Mouse (Mus musculus) MEL-GATA-1-ER (cell line): ENCODE measurements around the gene Tepsin.

Experiments used
- DNase-seq: peaks from one replicate; pipeline ENCODE4 v3.0.0-alpha.2; 2012; ENCODE audit warnings: low read depth; ENCODE audit errors: extremely low read depth

Gene Tepsin

DNA sequence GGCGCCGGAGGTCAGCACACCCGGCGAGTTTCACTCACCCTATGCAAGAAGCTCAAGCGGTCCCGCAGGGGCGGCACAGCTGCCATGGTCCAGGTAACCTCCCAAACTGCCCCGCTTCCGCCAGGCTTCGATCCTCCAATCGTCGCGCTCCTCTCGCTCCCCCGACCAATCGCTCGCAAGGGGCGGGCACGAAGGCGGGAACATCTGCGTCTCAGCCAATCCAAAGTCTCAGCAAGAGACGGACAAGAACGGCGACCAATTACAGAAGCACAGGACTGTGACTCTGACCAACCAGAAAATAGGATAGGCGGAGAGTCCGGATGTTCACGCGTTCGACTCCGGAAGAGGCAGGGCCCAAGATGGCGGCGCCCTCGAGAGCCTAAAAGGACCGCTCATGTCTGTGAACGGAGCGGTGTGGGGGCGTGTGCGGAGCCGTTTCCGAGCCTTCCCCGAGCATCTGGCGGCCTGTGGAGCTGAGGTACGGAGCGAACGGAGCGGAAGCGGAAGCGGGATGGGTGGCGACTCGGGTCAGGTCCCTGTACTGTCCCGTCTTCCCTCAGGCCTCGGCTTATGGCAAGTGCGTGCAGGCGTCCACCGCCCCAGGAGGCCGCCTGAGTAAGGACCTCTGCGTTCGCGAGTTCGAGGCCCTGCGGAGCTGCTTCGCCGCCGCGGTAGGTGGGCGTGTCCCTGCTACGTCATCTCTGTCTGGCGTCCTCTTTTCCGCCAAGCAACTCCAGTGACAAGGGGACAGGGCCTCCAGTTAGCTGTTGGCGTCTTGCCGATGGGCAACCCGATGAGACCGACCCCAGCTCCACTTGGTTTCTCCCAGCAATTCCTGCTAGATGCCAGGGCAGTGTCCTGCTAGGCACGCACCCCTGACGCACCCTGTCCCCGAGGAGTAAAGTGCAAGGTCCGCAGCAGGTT lies at the start of gene Tepsin, which contains the start of gene Ndufaf8:
Gene Tepsin (minus strand): TSS at position 144 of the 924 bp plus-strand sequence.
Gene Ndufaf8 (plus strand): TSS at position 341 of the 924 bp plus-strand sequence.
- DNase-seq, result peak; percentile 93

DNA sequence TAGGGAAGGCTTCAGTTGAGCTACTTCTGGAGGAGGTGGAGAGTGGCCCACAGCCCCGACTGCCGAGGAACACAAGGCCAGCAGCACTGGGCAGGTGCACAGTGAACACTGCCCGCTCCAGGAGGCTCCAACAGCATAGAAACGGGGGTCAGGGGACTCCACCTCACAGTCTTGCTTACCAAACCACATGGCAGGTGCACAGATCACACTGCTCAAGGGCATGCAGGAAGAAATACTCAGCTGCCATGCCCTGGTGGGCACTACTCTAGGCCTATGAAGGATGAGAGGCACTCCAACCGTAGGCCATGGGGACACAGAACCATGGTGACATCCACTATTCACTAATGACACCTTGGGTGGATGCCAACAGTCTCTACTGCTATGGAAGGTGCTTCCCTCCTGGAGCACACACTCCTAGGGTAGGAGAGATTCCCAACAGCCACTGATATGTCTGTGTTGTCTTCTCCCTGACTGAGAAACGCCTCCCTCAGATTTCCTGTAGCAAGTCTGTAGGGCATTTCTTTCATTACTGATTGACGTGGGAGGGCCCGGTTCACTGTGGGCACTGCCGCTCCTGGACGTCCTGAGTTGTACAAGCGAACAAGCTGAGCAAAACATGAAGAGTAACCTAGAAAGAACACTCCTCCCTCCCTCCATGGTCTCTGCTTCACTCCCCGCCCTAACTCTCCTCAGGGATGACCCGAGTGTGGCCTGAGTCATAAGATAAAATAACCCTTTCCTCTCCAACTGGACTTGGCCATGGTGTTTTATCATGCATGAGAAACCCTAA lies 45.4 kb upstream of the Tepsin start:
- no peak for DNase-seq

DNA sequence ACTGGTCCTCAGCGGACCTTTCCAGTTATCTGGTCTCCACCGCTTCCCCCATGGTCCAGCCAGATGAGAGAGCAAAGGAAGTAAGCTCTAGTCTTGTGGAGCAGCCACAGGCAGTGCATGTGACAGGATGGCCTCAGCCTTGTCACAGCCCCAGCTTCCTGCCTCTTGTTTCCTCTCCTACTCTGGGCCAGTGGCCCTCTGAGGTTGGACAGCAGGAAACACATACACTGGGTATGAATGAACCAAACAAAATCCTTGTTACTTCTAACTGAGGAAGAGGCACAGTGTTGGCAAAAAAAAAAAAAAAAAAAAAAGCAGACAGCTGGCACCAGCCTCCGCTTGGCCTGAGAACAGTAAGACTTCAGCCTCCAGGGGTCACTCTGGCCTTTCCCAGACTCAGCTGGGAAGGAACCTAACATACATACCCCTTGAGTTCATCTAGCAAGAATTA lies 44.1 kb upstream of the Tepsin start:
- DNase-seq, result no peak

DNA sequence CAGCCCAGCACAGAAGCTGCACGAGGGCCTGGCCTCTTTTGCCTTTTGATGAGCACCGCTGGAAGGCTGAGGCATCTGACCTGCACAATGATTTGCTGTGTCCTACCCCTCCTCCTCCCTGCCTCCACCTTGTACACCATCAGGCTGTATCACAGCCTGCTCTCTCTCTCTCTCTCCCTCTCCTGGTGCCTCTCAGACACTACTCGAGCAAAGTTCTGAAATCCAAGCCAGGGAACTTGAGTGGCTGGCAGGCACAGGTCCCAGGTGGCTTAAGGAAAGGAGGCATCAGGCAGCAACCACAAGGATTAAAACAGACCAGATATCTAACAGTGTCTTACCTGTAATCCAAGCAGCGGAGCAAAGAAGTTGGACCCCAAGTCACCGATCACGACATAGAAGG lies 41.7 kb upstream of the Tepsin start:
- DNase-seq, result no peak

DNA sequence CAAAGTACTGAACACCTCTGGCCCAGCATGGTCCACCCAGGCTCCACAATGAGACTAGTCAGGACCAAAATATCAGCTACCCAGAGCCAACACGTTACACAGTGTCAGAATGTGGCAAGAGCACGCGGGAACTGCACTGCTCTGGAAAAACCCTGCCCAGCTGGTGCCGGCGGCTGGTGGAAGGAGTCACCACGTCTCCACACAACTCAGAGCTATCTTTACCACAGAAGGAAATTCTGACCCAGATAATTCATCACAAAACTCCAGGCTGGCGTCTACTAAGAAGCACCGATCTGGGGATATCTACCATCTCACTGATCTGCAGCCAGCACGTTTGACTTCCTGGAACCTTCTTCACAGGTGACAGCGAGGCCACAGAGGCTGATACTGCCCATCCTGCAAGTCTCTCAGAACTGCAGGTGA lies 40.8 kb upstream of the Tepsin start:
- DNase-seq, result peak; percentile 61

DNA sequence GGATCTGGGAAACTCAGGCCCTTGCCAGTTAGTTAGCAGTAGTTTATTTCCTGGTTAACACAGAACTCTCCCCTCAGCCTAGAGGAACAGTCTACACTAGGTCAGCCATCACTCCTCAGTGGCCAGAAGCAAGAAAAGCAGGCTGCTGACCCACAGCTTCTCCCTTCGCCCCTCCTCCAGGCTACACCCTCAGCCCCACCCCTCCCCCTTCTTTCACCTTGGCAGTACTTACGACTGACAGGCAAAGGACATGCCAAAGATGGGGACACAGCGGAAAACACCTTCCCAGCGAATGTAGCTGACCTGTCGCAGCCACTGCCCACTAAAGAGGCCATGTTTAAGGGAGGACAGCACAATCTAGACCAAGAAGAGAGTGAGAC lies 39.1 kb upstream of the Tepsin start:
- DNase-seq, result no peak

DNA sequence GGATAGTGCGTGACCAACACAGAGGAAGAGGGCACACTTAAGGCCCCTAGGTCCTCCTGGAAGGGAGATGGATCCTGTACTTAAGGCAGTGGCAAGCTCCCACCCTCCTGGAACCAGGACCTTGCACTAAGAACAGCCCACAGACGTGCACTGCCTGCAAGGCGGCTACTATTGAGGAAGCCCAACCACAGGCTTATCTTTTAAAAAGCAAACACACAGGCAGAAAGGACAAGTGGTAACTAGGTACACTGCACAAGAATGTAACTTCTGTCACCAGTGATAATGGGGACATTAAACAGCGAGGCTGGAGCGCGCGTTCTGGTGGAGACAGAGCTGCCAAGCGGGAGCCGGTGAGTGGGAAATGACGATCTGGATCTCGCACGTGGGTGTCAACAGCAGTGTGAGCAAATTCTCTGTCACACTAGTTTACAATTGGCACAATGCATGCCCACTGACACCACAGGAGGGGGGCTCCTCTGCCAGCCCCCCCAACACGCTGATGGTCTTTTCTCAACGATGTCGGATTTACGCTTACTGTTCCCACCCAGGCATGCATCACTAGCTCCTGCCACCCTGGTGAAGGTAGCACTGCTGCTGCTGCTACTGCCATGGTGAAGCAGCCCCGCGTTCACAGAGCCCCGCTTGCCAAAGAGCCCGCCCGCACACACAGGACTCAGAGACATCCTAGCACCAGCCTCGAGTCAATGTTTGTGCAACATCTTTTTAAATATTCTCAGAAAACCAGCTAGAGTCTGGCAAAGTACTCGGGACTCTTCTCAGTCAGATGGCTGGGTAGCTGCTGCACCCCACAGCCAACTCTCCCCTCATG lies 38.5 kb upstream of the Tepsin start:
- DNase-seq, result peak; percentile 89

DNA sequence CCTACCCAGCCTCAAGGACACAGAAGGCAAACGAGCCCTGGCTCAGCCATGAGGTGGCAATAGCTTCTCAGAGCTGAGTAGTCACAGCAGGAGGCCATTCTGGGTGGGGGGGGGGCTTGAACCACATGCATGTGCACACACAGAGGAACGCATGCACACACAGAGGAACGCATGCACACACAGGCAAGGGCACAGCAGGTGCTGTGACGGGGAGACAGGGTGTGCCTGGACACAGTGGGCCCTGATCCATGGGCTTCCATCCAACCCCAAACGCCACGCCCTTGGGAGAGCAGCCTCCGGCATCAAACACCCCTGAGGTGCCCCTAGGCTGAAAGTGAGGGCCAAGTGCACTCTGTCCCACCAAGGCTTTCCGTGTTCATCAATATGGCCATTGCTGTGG lies 37.7 kb upstream of the Tepsin start:
- no peak for DNase-seq

DNA sequence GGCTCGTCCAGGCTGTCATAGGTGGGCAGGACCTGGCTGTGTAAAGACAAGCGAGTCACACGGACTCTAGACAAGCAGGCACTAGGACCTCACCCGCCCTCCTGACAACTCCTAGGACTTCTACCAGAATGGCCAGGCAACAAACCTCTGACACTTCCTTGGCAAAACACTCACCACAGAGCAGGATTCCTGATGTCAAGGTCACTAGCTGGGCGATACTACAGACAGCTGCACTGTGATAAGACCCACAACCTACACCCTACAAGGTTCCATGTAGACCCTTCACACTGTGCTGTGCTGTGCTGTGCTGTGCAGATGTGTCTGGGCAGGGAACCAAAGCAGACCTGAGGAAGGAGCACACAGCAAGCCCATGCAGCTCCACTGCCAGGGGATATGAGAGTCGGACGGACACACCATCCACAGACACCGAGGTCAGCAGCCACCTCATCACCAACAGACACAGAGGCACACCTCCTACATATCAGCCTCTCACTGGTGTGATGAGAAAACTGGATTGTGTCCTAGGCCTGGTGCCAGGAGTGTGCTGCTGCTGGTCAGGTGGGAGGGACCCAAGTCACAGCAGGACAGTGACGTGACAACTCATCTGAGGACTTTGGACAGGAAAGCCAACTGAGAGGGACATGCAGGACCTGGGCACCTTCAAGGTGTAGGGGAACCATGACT lies 36.5 kb upstream of the Tepsin start:
- no peak for DNase-seq

DNA sequence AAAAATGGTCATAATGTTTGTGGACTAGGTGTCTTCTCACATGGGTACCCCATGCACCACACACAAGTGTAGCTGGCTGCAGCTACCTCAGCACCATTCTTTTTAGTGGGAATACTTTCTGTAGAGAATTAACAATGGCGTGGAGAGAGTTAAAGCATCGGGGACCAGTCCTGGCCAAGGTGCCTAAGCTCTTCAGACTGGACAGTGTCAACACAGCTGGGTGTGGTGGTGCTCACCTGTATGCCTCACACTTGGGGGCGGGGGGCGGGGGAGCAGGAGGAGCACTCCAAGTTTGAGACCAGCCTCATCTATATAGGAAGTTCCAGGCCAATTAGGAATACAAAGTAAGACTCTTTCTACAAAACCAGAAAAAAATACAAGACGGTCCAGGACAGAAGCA lies 35.6 kb upstream of the Tepsin start:
- DNase-seq, result no peak

DNA sequence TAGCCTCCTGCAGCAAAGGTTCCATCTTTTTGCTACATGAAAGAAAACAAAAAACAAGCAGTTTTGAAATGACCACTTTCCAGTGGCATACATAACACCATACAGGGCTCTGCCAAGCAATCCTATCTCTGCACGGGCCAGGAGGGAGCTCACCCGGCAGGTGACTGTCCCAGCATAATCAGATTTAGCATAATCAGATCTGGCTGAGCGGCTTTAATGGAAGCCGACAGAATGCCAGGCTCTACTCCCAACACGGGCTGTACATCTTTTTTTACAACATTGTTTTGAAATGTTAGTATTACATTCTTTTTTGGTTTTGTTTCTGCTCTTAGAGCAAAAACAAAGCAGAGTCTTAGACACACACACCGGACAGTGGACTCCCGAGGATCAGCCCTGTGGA lies 30.8 kb upstream of the Tepsin start:
- no peak for DNase-seq

DNA sequence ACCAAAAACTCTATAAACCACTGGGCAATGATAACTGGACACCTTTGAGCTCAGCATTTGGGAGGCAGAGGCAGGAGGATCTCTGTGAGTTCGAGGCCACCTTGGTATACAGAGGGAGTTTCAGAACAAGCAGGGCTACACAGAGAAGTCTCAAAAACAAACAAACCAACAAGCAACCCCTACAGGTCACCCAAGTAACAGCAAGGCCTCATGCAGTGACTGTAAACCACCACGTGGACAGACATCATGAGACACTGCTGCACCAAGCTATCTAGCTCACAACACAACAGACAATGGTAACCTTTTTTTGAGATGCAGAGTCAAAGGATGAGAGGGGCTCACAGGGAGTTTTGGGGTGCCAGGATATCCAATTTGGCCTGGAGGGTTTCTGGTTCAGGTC lies 28.3 kb upstream of the Tepsin start:
- DNase-seq, result no peak

DNA sequence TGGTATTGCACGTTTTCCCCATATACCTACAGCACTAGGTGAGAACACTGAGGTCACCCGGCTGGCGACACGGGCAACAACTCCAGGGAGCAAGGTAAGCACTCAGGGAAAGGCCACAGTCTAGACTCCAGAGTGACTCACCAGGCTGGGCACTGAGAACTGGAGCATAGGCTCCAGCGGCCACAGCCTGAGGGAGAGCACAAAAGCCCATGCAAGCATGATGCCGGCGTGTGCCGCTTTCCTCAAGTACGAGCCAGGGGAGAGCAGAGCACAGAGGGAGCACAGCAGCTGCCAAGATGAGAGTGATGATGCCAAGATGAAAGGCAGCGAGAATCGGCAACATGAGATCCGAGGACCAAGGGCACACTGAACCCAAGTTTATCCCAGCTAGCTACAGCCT lies 23.6 kb upstream of the Tepsin start:
- DNase-seq, result no peak

DNA sequence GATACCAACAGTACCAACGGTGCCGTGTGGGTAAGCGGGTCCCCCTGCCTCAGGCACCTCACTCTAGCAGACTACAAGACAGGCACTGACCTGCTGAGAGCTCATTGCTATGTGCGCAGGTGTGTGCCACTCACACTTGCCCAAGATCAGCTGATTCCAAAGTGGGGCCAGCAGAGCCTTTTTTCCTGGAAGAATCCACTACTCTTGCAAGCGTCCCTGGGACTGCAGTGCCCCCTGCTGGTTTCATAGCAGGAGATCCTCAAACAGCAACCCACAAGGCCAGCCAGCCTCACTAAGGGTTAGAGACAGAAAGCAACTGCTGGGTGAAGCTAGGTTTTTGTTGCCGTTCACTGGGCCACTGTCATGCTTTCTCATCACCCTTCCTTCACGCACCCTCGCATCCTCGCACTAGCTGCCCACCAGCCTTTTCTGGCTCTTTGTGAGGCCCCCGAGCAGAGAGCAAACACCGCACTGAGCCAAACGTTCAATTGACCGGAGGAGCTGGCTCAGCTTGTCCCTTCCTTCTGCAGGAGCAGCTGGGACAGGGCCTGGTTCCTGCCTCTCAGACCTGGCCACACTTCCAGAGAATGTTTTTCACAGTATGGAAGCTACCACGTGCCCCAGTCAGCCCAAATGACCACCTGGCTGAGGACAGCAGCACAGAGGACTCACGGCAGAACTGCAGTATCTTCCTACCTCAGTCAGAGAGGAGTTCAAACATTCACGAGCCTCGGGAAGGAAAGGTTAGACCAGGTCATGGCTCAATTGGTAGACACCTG lies 22.3 kb upstream of the Tepsin start:
- DNase-seq, result no peak

DNA sequence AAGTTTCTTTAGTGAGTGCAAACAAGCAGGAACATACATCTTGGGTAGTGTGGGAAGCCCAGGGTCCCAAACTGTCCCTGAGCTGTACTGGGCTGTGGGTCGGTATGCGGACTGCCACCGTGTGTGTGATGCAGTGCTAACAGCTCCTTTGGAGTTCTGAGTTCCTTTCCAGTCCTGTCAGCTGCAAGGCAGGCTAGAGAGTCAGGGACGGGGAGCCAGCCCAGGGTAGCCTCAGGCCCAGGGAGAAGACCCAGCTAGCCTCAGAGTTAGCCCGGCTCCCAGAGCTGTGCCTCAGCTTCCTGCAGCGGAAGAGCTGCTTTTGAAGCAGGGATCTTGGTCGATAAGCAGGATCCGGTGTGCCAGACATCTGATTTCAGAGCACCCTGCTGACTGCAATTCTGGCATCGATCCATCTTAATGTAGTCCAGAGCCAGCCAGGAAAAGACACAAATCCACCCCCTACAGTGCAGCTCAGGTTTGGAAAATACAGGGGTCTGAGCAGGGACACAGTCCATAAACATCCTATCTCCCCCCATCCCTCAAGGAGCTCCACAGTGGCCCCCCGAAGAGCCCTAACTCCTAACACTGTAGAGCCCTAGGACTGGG lies 21.5 kb upstream of the Tepsin start:
- no peak for DNase-seq

DNA sequence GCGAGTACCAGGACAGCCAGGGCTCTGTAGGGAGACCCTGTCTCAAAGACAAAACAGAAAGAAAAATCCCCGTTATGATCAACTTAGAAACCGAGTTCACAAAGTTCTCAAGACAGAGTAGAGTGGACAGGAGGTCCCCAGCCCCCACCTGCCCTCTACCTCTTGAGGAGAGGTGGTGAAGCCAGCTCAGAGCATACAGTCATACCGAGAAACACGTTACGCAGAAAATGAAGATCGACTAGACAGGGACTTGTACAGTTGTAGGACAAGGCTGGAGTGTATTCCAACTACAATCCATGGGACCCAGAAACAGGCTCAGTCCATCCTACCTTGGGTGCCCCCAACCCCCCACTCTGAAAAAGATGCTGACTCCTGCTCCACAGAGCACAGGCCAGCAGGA lies 20.6 kb upstream of the Tepsin start:
- no peak for DNase-seq

DNA sequence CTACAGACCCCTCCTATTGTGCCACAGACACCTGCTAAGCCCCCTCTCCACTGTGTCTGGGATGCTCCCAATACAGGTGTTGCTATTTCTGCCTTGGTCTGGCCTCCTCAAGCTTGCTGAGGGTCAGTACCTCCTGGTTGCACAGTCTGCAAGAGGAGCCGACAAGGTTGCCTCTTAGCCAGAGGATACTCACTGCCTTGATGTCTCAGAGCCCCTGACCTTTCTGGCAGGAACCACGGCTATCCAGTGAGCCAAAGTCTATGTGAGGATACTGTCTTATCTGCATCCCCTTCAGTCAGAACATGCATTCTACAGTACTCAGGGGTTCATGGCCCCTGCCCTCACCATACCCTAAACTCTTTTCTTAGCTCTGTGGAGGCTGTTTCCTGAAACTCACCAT lies 19.1 kb upstream of the Tepsin start:
- no peak for DNase-seq

DNA sequence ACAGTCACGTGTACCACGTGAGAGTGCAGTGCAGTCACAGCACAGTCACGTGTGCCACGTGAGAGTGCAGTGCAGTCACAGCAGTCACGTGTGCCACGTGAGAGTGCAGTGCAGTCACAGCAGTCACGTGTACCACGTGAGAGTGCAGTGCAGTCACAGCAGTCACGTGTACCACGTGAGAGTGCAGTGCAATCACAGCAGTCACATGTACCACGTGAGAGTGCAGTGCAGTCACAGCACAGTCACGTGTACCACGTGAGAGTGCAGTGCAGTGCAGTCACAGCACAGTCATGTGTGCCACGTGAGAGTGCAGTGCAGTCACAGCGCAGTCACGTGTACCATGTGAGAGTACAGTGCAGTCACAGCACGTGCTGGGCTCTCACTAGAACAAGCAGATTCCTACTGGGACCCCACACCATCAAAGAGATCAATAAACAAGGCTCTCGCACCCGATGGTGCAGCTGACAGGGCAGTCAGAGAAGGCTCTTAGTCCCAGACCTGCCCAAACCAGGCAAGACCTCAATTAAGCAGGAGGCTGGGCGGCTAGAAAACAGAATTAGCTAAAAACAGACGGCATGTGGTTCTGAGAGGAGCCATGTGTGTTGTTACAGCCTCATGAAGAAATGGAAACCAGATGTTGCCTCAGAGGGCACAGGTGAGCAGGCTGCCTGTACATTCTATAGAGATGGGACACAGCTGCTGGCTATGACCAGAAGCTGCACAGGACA lies 16.1 kb upstream of the Tepsin start:
- DNase-seq, result no peak

DNA sequence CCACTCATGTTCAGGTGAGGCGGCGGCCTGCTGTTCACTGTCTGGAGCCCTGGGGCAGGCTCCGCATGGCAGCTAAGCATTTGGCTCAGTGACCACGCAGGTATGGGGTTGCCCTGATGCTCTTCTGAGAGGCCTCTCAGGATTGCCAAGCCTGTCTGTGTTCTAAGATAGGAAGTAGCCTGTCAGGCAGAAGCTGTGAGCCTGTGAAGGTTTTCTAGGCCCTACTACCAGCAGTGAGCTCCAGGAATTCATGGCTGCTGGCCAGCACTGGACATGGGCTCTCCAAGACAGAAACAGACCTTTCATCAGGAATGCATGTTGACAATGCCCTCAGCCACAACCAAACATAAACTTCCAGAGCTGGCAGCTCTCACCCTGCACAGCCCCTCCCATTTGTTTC lies 13.6 kb upstream of the Tepsin start:
- DNase-seq, result no peak
